In genomic region chr11:51451925-51452324, GRCm38 (mm10) we compare ENCODE assay signal across 24 mouse cellular contexts.
"Had no signal": no experiment of that assay in that cellular context is flagged by ENCODE, and none has a peak within 500 bp of the region (broad histone marks: within the 10 kb centered on the region; RNA-seq: fewer than 3 reads in every experiment).

No protein-coding gene starts in this region.

- H3K27ac ChIP-seq: heart, adult 2 months; heart, embryonic 13.5 days; heart, embryonic 15.5 days; hindbrain, embryonic 13.5 days; hindbrain, embryonic 15.5 days; hindbrain, postnatal 0 days; kidney, embryonic 15.5 days; kidney, postnatal 0 days; left cerebral cortex, adult 2 months; limb, embryonic 12.5 days; liver, embryonic 13.5 days had no signal

- H3K27me3 ChIP-seq: hindbrain, embryonic 13.5 days; hindbrain, embryonic 15.5 days; kidney, embryonic 15.5 days; limb, embryonic 12.5 days; liver, embryonic 13.5 days had no signal

- DNase-seq: gastrocnemius, postnatal 14 days; gastrocnemius, postnatal 36 days; heart, adult 11 months; heart, adult 2 months; heart, postnatal 14 days; heart, postnatal 36 days; kidney, adult 11 months; kidney, adult 2 months; kidney, adult 9 months; kidney, postnatal 14 days; kidney, postnatal 36 days; layer of hippocampus, adult 9-11 months; layer of hippocampus, postnatal 36 days; liver; liver, embryonic 13.5 days had no signal

- H3K4me1 ChIP-seq: heart, embryonic 13.5 days; heart, embryonic 15.5 days had no signal

- H3K36me3 ChIP-seq: heart, embryonic 13.5 days; heart, embryonic 15.5 days; hindbrain, embryonic 13.5 days; hindbrain, embryonic 15.5 days; kidney, embryonic 15.5 days; limb, embryonic 12.5 days; liver, embryonic 13.5 days had no signal

- H3K9me3 ChIP-seq: heart, embryonic 13.5 days; heart, embryonic 15.5 days; hindbrain, embryonic 13.5 days; hindbrain, embryonic 15.5 days; kidney, embryonic 15.5 days; limb, embryonic 12.5 days; liver, embryonic 13.5 days had no signal

- H3K4me3 ChIP-seq: heart, adult 2 months; heart, embryonic 13.5 days; heart, embryonic 15.5 days; hindbrain, embryonic 13.5 days; hindbrain, embryonic 15.5 days; kidney, embryonic 15.5 days; left cerebral cortex, adult 2 months; limb, embryonic 12.5 days; liver, embryonic 13.5 days had no signal
